11 mouse cellular contexts compared by ENCODE assay signal in the genomic region with DNA sequence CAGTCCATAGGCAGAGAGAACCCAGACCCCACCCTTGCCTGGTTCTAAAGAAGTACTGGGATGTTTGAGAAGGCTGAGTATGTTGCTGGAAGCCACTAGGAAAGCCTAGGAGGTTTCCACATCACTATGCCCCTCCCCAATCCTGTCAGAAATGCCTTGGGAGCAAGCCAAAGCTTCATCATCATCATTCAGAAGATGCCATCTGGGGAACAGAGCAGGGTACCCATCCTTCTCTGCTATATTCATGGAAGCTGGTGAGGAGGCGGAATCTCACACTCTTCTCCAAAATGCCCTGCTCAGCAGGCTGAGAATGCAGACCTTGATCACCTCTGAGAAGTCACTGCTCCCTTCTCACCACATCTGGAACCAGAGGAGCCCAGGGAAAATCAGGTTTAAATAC.
"Had no signal": no experiment of that assay in that cellular context is flagged by ENCODE, and none has a peak within 500 bp of the region (broad histone marks: within the 10 kb centered on the region; RNA-seq: fewer than 3 reads in every experiment).

No protein-coding gene starts in this region.

- ATAC-seq: intestine, embryonic 16.5 days; liver, embryonic 12.5 days had no signal

- DNase-seq: kidney, adult 2 months; kidney, postnatal 14 days; lung, embryonic 14.5 days; lung, postnatal 10 days; lung, postnatal 4 days; midbrain, embryonic 14.5 days; spleen, adult 18-20 months; thymus, adult 2 months; thymus, postnatal 25 days had no signal
